Mouse (Mus musculus) cerebellum, adult 11-12 months (tissue): ENCODE data around the gene Dcp1b.
A peak's percentile ranks its signal among the peaks of the same experiment; 100 is the strongest.

Experiments
- DNase-seq: peaks from one replicate; pipeline ENCODE4 v3.0.0; 2022

Gene Dcp1b

GRCm38 (mm10) chr6:119235441-119235840 is 60.4 kb downstream of the Dcp1b start:
- no peak for DNase-seq

- no peak for DNase-seq
Observed at GRCm38 (mm10) chr6:119236241-119236640, 61.2 kb downstream of the Dcp1b start, which contains the start of gene Cacna2d4. TSS of gene Cacna2d4 (plus strand) at chr6:119236526.

GRCm38 (mm10) chr6:119237427-119237989 is 62.5 kb downstream of the Dcp1b start:
- DNase-seq = peak; percentile 89

GRCm38 (mm10) chr6:119239341-119240005 is 64.4 kb downstream of the Dcp1b start:
- DNase-seq = no peak

- no peak for DNase-seq
Observed at GRCm38 (mm10) chr6:119240256-119240655, 65.2 kb downstream of the Dcp1b start.

- DNase-seq = no peak
Observed at GRCm38 (mm10) chr6:119240871-119241705, 66.0 kb downstream of the Dcp1b start.

GRCm38 (mm10) chr6:119246082-119246481 is 71.0 kb downstream of the Dcp1b start:
- no peak for DNase-seq

GRCm38 (mm10) chr6:119248578-119248977 is 73.5 kb downstream of the Dcp1b start:
- no peak for DNase-seq

- no peak for DNase-seq
Observed at GRCm38 (mm10) chr6:119249726-119250125, 74.7 kb downstream of the Dcp1b start.

GRCm38 (mm10) chr6:119251704-119252103 is 76.7 kb downstream of the Dcp1b start:
- DNase-seq = no peak
